Mouse (Mus musculus) bone marrow macrophage, adult 2 months (primary cell): ENCODE measurements around the gene Kyat3.
"Not testable (repeated sequence)": the region's sequence is repeated elsewhere in the genome, so short reads cannot be mapped to it uniquely, and the experiment has no call there.

Experiments
- CTCF ChIP-seq: IDR thresholded peaks from 2 replicates; pipeline ENCODE4 v1.5.1; 2012; ENCODE audit warnings: low read depth, mild to moderate bottlenecking, low read length, moderate library complexity
- POLR2A ChIP-seq: IDR thresholded peaks from 2 replicates; pipeline ENCODE4 v1.6.1; 2012; ENCODE audit warnings: mild to moderate bottlenecking, low read depth, low read length, borderline replicate concordance

- TF ChIP-seq POLR2A, CTCF: not testable (repeated sequence)
Measured at GRCm38 (mm10) chr3:142712401-142713040, 11.7 kb downstream of the Kyat3 start.
